Mouse (Mus musculus) erythroid progenitor cell, adult 5-6 weeks (primary cell): ENCODE measurements around the gene Cplx3. TPM values are rescaled to one million over a fixed set of nuclear protein-coding genes. Genes with fewer than 3 reads are reported as not detected.

Experiments used
- ATAC-seq: replicated peaks from 2 replicates; pipeline ENCODE4 v1.8.0; 2016; ENCODE audit warnings: moderate number of reproducible peaks, mild to moderate bottlenecking, moderate TSS enrichment, inconsistent platforms; ENCODE audit not compliant: poor library complexity, low FRiP score, severe bottlenecking
- total RNA-seq, 2 experiments: library from RNA; stranded (forward) in 1 of 2; stranded (reverse) in 1 of 2; fragments of 150-400 nt in 1 of 2; fragments of 186-747, 209-891 nt in 1 of 2; gene quantifications; 2 replicates each; pipeline versions ENCODE4 v1.2.3 to v1.2.4; 2015 to 2017; ENCODE audit warnings: low replicate concordance in 2 of 2

The Cplx3 gene
- total RNA-seq, 2 experiments from 2014 or later, result not detected

GRCm38 (mm10) chr9:57605503-57605902 is 578 bp downstream of the Cplx3 start:
- no peak for ATAC-seq

DNA sequence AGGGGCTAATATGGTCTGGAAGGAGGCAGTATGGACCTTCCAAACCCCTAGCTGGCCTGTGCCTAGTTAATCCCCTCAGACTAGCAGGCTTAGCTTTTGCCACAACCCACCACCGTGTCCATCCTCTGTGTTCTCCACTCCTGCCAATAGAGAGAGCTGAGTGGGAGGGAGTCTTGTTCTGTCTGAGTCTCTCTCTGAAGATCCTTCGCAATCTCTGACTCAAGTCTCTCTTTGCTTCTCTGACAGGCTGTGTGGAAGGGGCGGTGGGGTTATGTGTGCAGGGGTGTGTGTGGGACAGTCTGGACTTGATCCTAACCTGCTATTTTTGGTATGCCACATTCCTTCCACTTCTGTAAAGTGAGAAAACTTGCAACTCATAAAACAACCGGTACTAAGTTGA is 1.2 kb downstream of the Cplx3 start:
- ATAC-seq, result no peak

- no peak for ATAC-seq
These were observed 4.0 kb downstream of the Cplx3 start for GRCm38 (mm10) chr9:57602098-57602497.

DNA sequence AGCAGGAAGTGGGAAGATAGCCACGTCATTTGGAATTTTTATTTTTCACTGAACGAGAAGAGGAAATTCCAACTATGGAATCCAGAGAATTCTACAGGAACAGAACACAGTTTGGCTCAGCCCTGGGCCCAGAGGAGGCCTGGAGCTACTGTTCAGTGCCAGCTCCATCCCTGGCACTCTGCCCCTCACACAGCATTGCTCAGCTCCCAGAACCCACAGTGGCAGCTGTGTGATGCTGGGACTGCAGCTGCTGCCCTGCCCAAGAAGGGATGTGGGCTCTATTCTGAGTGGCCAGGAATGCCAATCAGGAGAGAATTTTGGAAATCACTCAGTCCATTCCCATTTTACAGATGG is 4.8 kb downstream of the Cplx3 start:
- ATAC-seq, result no peak

DNA sequence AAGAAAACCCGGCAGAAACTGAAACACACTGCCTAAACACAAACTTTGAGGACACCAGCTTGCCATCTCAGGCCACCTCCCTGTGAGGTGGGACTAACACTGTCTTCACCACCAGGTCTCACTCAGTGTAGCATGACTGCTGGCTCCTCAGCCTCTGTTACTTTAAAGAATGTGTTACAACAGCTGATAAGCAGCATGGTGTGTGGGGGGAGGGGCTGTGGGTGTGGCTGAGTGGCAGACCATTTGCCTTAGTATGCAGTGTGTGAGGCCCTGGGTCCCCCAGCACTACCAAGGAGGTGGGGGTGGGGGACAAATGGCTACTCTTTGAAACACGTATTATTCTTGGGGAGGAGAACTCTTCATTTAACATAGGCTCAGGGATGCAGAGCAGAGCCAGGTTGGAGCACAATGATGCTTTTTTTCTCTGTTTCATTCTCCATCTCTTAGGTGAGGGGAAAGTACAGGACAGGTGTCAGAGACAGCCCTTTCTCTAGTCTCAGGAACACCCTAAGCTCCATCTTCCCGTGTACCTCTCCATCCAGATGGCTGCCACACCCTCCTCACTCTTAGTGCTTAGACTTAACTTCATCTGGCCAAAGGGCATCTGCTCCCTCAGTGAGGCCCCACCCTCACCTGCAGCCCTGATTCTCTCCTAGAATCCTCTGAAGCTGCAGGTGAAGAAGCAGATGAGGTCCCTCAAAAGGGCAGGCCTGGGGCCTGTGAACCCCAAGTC is 5.3 kb downstream of the Cplx3 start:
- no peak for ATAC-seq

GRCm38 (mm10) chr9:57598851-57599563 is 7.1 kb downstream of the Cplx3 start:
- no peak for ATAC-seq

- ATAC-seq, result no peak
These were observed 8.1 kb downstream of the Cplx3 start for GRCm38 (mm10) chr9:57597929-57598382.

DNA sequence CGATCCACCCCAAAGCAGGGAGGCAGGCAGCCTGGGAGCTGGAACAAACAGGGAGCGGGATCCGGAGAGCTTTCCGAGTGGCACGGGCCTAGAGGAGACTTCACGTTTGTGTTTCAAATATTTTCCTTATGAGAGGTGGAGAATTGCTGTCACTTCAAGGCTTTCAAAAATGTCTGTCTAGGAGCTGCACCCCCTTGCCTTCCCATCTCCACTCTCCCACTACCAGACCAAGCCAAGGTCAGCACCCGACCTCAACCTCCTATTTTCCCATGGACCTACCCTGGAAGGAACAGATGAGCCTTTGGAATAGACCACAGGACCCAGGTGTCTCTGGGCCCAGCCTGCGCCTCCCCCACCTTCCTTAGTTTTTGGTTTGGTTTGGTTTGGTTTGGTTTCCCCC is 8.8 kb downstream of the Cplx3 start:
- ATAC-seq, result no peak

- ATAC-seq, result no peak
These were observed 11.9 kb downstream of the Cplx3 start for GRCm38 (mm10) chr9:57594174-57594509.

GRCm38 (mm10) chr9:57593454-57594173 is 12.5 kb downstream of the Cplx3 start:
- no peak for ATAC-seq

DNA sequence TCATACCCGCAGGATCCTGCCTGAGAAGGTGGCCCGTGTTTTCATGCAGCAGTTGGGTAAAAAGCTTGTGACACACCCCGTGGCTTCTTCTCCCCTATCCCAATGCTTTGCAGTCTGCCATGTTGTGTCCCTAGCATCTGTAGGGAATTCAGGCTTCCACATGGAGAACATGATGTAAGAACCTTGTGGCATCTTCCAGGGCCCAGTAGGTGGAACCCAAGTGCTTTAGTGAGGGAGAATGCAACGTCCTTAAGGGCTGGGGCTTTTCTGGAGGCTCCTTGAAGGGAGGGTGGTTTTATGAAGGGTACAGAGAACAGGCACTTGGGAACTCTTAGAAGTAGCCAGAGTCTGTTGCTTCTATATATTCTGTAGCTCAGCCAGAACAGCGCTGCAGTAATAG is 15.4 kb downstream of the Cplx3 start:
- ATAC-seq, result no peak

DNA sequence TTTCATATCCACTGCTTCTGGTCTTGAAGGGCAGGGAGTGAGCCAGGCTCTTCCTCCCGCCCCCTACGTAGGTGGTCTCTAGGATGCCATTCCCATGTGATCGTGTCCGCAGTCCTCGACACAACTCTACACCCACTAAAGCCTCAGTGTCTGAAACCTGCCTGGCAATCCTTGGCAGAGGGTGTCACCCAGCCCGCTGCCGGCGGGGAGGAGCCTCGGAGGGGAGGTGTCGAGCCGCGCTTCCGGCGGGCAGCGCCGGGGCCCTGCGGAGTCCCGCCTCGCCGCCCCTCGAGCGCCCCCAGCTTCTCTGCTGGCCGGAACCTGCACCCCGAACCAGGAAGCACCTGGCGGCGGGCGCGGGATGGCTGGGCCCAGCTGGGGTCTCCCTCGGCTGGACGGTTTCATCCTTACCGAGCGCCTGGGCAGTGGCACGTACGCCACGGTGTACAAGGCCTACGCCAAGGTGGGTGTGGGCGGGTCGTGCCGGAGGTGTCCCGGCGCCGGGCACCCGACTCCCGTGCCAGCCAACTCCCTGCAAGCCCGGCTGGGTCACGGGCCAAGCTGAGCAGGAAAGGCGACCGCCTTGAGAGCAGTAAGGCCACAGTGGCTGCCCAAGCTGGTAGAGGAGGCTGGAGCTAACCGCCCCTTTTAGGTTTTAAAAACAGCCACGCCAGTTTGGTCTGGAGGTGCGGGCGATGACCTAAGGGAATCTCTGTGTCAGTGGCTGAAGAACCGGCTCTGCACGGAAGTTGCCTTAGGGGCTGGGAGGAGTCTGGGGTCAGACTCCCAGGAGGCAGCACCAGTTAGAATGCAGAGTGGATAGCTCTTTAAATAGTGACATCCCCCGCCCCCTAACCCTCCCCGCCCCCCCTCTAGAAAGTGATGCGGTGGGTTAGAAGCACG is 16.6 kb downstream of the Cplx3 start, which contains the start of gene Ulk3:
TSS of gene Ulk3 (plus strand) at position 229 of the 903 bp plus-strand sequence.
- ATAC-seq, result peak; percentile 92

- no peak for ATAC-seq
These were observed 21.1 kb downstream of the Cplx3 start for GRCm38 (mm10) chr9:57584991-57585390.

DNA sequence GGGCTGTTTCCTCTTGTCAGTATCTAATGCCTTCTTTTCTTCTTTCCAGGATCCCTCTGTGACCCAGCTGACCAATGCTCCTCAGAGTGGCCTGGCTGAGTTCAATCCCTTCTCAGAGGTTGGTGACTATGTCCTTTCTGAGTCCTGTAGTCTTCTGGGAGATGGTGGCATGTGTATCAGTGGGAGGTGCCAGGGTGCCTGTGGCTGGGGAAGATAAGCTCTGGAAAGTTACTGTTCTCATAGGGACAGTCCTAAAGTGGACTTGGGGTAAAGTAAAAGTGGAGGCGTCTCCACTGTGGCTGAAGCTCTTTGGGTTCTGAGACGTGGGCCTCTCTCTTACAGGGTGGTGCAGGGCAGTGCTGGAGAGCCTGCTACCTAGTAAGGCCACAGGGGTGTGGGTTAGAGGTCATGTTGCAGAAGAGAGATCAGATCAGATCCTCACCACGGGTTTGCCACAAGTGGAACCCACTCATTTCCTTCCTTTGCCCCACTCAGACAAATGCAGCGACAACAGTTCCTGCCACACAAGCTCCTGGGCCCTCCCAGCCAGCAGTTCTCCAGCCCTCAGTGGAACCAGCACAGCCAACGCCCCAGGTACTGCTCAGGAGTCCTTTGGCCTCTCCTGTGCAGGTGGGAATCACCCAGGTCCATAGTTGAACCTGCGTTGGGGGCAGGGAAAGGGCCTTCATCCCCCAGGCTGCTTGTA is 28.8 kb downstream of the Cplx3 start:
- peak; percentile 96 for ATAC-seq

DNA sequence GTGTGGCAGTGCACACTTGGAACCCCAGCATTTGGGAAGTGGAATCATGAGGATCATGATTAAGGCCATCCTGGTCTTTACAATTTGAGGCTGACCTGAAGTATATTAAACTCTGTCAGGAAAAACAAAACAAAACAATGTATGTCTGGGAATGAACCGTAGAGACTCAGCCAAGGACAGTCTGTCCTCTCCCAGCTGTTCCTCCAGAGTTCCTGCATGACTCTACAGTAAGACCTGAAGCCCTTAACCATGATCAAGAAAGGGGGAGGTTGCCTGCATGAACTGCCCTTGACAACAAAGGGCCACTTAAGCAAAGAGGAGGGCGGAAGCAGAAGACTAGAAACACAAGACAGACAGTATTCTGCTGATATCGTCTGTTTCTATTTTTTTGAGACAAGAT is 30.5 kb downstream of the Cplx3 start:
- no peak for ATAC-seq

DNA sequence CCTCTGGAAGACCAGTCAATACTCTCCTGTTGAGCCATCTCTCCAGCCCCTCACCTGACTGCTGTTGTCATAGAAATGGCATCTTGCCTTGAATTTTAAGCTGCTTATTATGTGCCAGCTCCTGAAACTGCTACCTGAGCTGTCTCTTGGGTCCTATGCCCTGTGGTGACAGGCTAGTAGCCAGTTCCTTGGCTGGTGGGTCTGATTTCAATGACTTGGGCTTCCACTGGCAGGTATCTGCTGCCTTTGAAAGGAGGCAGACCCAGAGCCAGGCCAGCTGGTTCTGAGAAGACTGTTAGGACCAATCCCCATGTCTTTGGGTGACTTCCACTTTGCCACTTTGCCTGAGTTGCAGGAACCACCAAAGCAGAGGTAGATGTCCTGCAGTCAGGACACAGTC is 31.7 kb downstream of the Cplx3 start:
- no peak for ATAC-seq

DNA sequence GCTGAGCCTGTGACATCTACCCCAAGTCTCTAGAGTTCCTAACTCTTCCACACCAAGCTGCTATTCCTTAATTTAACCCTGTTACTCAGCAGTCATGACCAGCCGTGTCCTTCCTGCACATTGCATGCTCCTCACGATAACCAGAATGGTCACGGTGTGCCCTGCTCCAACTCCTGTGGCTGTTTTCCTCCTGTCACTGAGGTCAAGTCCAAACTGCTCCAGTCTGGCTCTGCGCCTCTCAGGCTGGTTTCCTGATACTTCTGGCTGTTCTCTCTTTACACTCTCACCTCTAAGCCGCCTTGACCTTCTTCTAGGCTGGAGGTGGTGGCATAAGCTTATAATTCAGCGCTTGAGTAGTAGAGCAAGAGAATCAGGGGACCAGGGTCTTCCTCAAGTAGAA is 37.6 kb downstream of the Cplx3 start:
- ATAC-seq, result no peak

GRCm38 (mm10) chr9:57566846-57567245 is 39.2 kb downstream of the Cplx3 start:
- no peak; the same call in 1 of the 2 replicates for ATAC-seq

DNA sequence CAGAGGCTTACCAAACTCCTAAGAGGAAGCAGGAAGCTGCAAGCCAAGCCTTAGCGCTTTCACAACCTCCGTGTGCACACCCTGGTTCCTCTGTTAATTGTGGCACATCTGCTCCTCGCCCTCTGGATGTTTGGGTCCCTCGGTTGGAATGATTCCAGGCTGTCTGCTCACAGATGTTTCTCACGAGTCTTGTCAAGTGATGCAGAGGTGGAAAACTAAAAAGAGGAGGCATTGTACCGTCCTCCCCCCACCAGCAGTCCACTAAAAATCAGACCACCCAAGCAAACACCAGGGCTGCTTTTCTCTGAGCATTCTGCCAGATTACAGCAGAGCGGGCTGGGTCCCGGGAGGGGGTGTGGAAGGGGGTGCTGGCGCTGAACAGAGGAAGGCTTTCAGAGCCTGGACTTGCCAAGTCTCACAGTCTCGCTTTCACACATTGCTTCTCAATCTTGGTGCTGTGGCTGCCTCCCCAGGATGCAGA is 40.3 kb downstream of the Cplx3 start:
- no peak for ATAC-seq
